Mouse (Mus musculus): ENCODE data around the gene Gusb.

The Gusb gene

GRCm38 (mm10) chr5:130023767-130024539 is 21.1 kb upstream of the Gusb start:
- peak; percentile 96 for DNase-seq (ENCODE audit: low read depth, low spot score)

GRCm38 (mm10) chr5:130023067-130023766 is 20.4 kb upstream of the Gusb start:
- DNase-seq (ENCODE audit: low read depth, low spot score), result no peak

- no peak for DNase-seq (ENCODE audit: low read depth, low spot score)
Observed at GRCm38 (mm10) chr5:130022366-130022765, 19.5 kb upstream of the Gusb start.

- DNase-seq (ENCODE audit: low read depth, low spot score), result no peak
Observed at GRCm38 (mm10) chr5:130021361-130021966, 18.6 kb upstream of the Gusb start.

GRCm38 (mm10) chr5:130019461-130019860 is 16.6 kb upstream of the Gusb start:
- DNase-seq (ENCODE audit: low read depth, low spot score), result peak; percentile 39

- peak; percentile 36 for DNase-seq (ENCODE audit: low read depth, low spot score)
Observed at GRCm38 (mm10) chr5:130015104-130015503, 12.3 kb upstream of the Gusb start.

- peak; percentile 65 for DNase-seq (ENCODE audit: low read depth, low spot score)
Observed at GRCm38 (mm10) chr5:130010961-130011360, 8.1 kb upstream of the Gusb start.

GRCm38 (mm10) chr5:130009784-130010183 is 6.9 kb upstream of the Gusb start:
- DNase-seq (ENCODE audit: low read depth, low spot score), result peak; percentile 43

- no peak for DNase-seq (ENCODE audit: low read depth, low spot score)
Observed at GRCm38 (mm10) chr5:130008034-130008590, 5.3 kb upstream of the Gusb start.

GRCm38 (mm10) chr5:130007344-130007743 is 4.5 kb upstream of the Gusb start:
- peak; percentile 54 for DNase-seq (ENCODE audit: low read depth, low spot score)

GRCm38 (mm10) chr5:130003229-130003628 is 380 bp upstream of the Gusb start:
- no peak for DNase-seq (ENCODE audit: low read depth, low spot score)

- DNase-seq (ENCODE audit: low read depth, low spot score), result no peak
Observed at GRCm38 (mm10) chr5:130001356-130001987, 1.4 kb downstream of the Gusb start.

GRCm38 (mm10) chr5:130000735-130001134 is 2.1 kb downstream of the Gusb start:
- DNase-seq (ENCODE audit: low read depth, low spot score), result no peak

- DNase-seq (ENCODE audit: low read depth, low spot score), result peak; percentile 81
Observed at GRCm38 (mm10) chr5:129999097-129999496, 3.8 kb downstream of the Gusb start.

GRCm38 (mm10) chr5:129997700-129998099 is 5.1 kb downstream of the Gusb start:
- no peak for DNase-seq (ENCODE audit: low read depth, low spot score)

GRCm38 (mm10) chr5:129994989-129995388 is 7.9 kb downstream of the Gusb start:
- DNase-seq (ENCODE audit: low read depth, low spot score), result no peak

GRCm38 (mm10) chr5:129993374-129993773 is 9.5 kb downstream of the Gusb start:
- DNase-seq (ENCODE audit: low read depth, low spot score), result no peak

- DNase-seq (ENCODE audit: low read depth, low spot score), result no peak
Observed at GRCm38 (mm10) chr5:129991898-129992297, 11.0 kb downstream of the Gusb start.

- DNase-seq (ENCODE audit: low read depth, low spot score), result no peak
Observed at GRCm38 (mm10) chr5:129989376-129989775, 13.5 kb downstream of the Gusb start.

- DNase-seq (ENCODE audit: low read depth, low spot score), result no peak
Observed at GRCm38 (mm10) chr5:129980216-129980615, 22.6 kb downstream of the Gusb start.

- DNase-seq (ENCODE audit: low read depth, low spot score), result no peak
Observed at GRCm38 (mm10) chr5:129978608-129979007, 24.2 kb downstream of the Gusb start.

- no peak for DNase-seq (ENCODE audit: low read depth, low spot score)
Observed at GRCm38 (mm10) chr5:129977768-129978167, 25.1 kb downstream of the Gusb start.

All from ZHBTc4 (cell line).